Mouse (Mus musculus): ENCODE measurements around the gene Mstn.

The Mstn gene

GRCm38 (mm10) chr1:53110561-53110960, 49.1 kb downstream of the Mstn start:
- no peak for DNase-seq
